Mouse (Mus musculus) liver, embryonic 11.5 days (tissue): ENCODE results near the gene Twist1. TPM values are rescaled to one million over a fixed set of nuclear protein-coding genes. Genes with fewer than 3 reads are reported as not detected.

Experiments used
- ATAC-seq: fragments of 200-750 bp; cut with Nextera tagmentation; replicated peaks from 2 replicates; pipeline ENCODE4 v1.8.0; 2017; ENCODE audit warnings: moderate number of reproducible peaks, mild to moderate bottlenecking, moderate TSS enrichment, moderate library complexity; ENCODE audit not compliant: low FRiP score
- DNase-seq: peaks from one replicate; pipeline ENCODE4 v3.0.0-alpha.2; 2017; ENCODE audit warnings: low spot score
- H3K27ac ChIP-seq: fragments of 300-500 bp; sonication (generic); 2 replicates; pipeline ENCODE4 v1.5.1; 2014; ENCODE audit warnings: mild to moderate bottlenecking, low read depth, low read length, control low read depth
- H3K27me3 ChIP-seq: fragments of 300-500 bp; sonication (generic); replicated peaks from 2 replicates; pipeline ENCODE4 v1.6.1; 2014; ENCODE audit warnings: low read length, mixed read lengths; ENCODE audit not compliant: control insufficient read depth, insufficient read depth
- H3K36me3 ChIP-seq: fragments of 300-500 bp; sonication (generic); 2 replicates; pipeline ENCODE4 v1.6.1; 2014; ENCODE audit warnings: mild to moderate bottlenecking, low read length, moderate library complexity, mixed read lengths; ENCODE audit not compliant: control insufficient read depth, insufficient read depth
- H3K4me1 ChIP-seq: fragments of 300-500 bp; sonication (generic); replicated peaks from 2 replicates; pipeline ENCODE4 v1.6.1; 2014; ENCODE audit warnings: low read length, mixed read lengths; ENCODE audit not compliant: control insufficient read depth, insufficient read depth
- H3K4me2 ChIP-seq: fragments of 300-500 bp; sonication (generic); 2 replicates; pipeline ENCODE4 v1.6.1; 2014; ENCODE audit warnings: mild to moderate bottlenecking, control low read depth, moderate library complexity
- H3K4me3 ChIP-seq: fragments of 300-500 bp; sonication (generic); 2 replicates; pipeline ENCODE4 v1.5.1; 2014; ENCODE audit warnings: low read depth, low read length, control low read depth
- H3K9ac ChIP-seq: fragments of 300-500 bp; sonication (generic); 2 replicates; pipeline ENCODE4 v1.6.1; 2014; ENCODE audit warnings: low read depth, low read length, control low read depth
- H3K9me3 ChIP-seq: fragments of 300-500 bp; sonication (generic); 2 replicates; pipeline ENCODE4 v1.6.1; 2016; ENCODE audit warnings: low read length, inconsistent platforms, mixed read lengths; ENCODE audit not compliant: control insufficient read depth
- WGBS: fragments of 180-500 bp; shearing (Covaris S2); extraction: QIAGEN DNeasy Blood & Tissue Kit; methylation state at CpG from one replicate; pipeline ENCODE4 v1.1.7; 2014; 5-methylcytosine and 5-hydroxymethylcytosine counted together
- polyA plus RNA-seq: library from polyadenylated mRNA; unstranded; fragments of >200 nt; fragmentation: Nextera tagmentation; extraction: Ambion mirVana; gene quantifications from 2 replicates; pipeline ENCODE4 v1.2.1, GENCODE M21; 2014

Twist1 gene
- 6.0 and 6.1 TPM in 2 replicates for polyA plus RNA-seq

- H3K36me3 ChIP-seq = no peaks in the 10 kb centered on the region
- no peaks in the 10 kb centered on the region; the same call in none of the 2 replicates for H3K4me1 ChIP-seq
- H3K4me3 ChIP-seq = peak within 1 kb of the TSS; percentile 50
- H3K9me3 ChIP-seq = no peaks in the 10 kb centered on the region
- H3K9ac ChIP-seq = peak within 1 kb of the TSS; percentile 60
- ATAC-seq (peak; percentile 38), DNase-seq (peak; percentile 63)
- peak within 1 kb of the TSS; percentile 61 for H3K27ac ChIP-seq
- peaks cover 74% of the 10 kb centered on the region for H3K27me3 ChIP-seq
- under 1% methylated on average over 73 of the region's 105 CpGs for WGBS
- peak within 1 kb of the TSS; percentile 73 for H3K4me2 ChIP-seq
Measured at GRCm38 (mm10) chr12:33957400-33958240, at the start of gene Twist1. Gene Twist1, plus strand, starts transcription at chr12:33957671.

- Histone ChIP-seq H3K9me3 (no peaks in the 10 kb centered on the region), H3K27me3 (peaks cover 32% of the 10 kb centered on the region), H3K4me3 (no peak overlapping the region), H3K36me3 (no peaks in the 10 kb centered on the region), H3K4me1 (no peaks in the 10 kb centered on the region), H3K9ac (no peak overlapping the region), H3K27ac (no peak overlapping the region), H3K4me2 (no peak overlapping the region)
- DNase-seq = no peak
- WGBS = 14% methylated on average over 3 of the region's 3 CpGs
- ATAC-seq = no peak
Measured at GRCm38 (mm10) chr12:33926751-33927150, 30.7 kb upstream of the Twist1 start.

- no peak overlapping the region for H3K9ac ChIP-seq
Measured at GRCm38 (mm10) chr12:33927334-33928098, 30.0 kb upstream of the Twist1 start.

GRCm38 (mm10) chr12:33928331-33929192 is 28.9 kb upstream of the Twist1 start, which contains the start of gene Ferd3l:
Gene Ferd3l, plus strand, starts transcription at chr12:33928425.
- Histone ChIP-seq H3K4me1 (no peaks in the 10 kb centered on the region), H3K36me3 (no peaks in the 10 kb centered on the region), H3K4me3 (no peak within 1 kb of the TSS), H3K27me3 (peaks cover 32% of the 10 kb centered on the region), H3K27ac (no peak within 1 kb of the TSS), H3K4me2 (peak within 1 kb of the TSS; percentile 22; the same call in 1 of the 2 replicates), H3K9me3 (no peaks in the 10 kb centered on the region), H3K9ac (no peak within 1 kb of the TSS)
- DNase-seq (no peak), ATAC-seq (no peak)
- 2% methylated on average over 39 of the region's 39 CpGs for WGBS

More at GRCm38 (mm10) chr12:33927334-33928098, 30.0 kb upstream of the Twist1 start:
- Histone ChIP-seq H3K4me2 (no peak overlapping the region), H3K9me3 (no peaks in the 10 kb centered on the region), H3K4me3 (no peak overlapping the region), H3K4me1 (no peaks in the 10 kb centered on the region), H3K27me3 (peaks cover 32% of the 10 kb centered on the region), H3K27ac (no peak overlapping the region), H3K36me3 (no peaks in the 10 kb centered on the region)
- 6% methylated on average over 15 of the region's 15 CpGs for WGBS
- ATAC-seq (no peak), DNase-seq (no peak)

- 9% methylated on average over 3 of the region's 3 CpGs for WGBS
- Histone ChIP-seq H3K4me2 (no peak overlapping the region), H3K9me3 (no peaks in the 10 kb centered on the region), H3K27me3 (peaks cover 40% of the 10 kb centered on the region), H3K36me3 (no peaks in the 10 kb centered on the region), H3K27ac (no peak overlapping the region), H3K4me1 (no peaks in the 10 kb centered on the region; the same call in 1 of the 2 replicates), H3K4me3 (no peak overlapping the region), H3K9ac (no peak overlapping the region)
- no peak for DNase-seq
- ATAC-seq = no peak
Measured at GRCm38 (mm10) chr12:33952843-33953242, 4.6 kb upstream of the Twist1 start.

GRCm38 (mm10) chr12:33954931-33955565 is 2.4 kb upstream of the Twist1 start:
- WGBS = 19% methylated on average over 8 of the region's 8 CpGs
- DNase-seq (no peak), ATAC-seq (no peak)
- no peak overlapping the region for H3K9ac ChIP-seq
- H3K9me3 ChIP-seq = no peaks in the 10 kb centered on the region
- no peak overlapping the region for H3K4me2 ChIP-seq
- H3K27ac ChIP-seq = no peak overlapping the region
- no peaks in the 10 kb centered on the region; the same call in none of the 2 replicates for H3K4me1 ChIP-seq
- no peaks in the 10 kb centered on the region for H3K36me3 ChIP-seq
- peaks cover 59% of the 10 kb centered on the region for H3K27me3 ChIP-seq
- H3K4me3 ChIP-seq = no peak overlapping the region

- 6% methylated on average over 28 of the region's 28 CpGs for WGBS
- Histone ChIP-seq H3K4me3 (peak overlapping the region; percentile 12; the same call in 1 of the 2 replicates), H3K36me3 (no peaks in the 10 kb centered on the region), H3K4me1 (no peaks in the 10 kb centered on the region; the same call in none of the 2 replicates), H3K27ac (no peak overlapping the region), H3K9me3 (no peaks in the 10 kb centered on the region), H3K9ac (no peak overlapping the region), H3K27me3 (peaks cover 59% of the 10 kb centered on the region), H3K4me2 (peak overlapping the region; percentile 43)
- no peak for ATAC-seq
- DNase-seq = peak; percentile 35
Measured at GRCm38 (mm10) chr12:33955606-33956295, 1.7 kb upstream of the Twist1 start.
